Mouse (Mus musculus): ENCODE measurements around the gene Slc25a40. TPM values are rescaled to one million over a fixed set of nuclear protein-coding genes. Genes with fewer than 3 reads are reported as not detected.

The Slc25a40 gene
- total RNA-seq, 2 experiments from 2014 or later: 12.8 to 13.4 TPM

DNA sequence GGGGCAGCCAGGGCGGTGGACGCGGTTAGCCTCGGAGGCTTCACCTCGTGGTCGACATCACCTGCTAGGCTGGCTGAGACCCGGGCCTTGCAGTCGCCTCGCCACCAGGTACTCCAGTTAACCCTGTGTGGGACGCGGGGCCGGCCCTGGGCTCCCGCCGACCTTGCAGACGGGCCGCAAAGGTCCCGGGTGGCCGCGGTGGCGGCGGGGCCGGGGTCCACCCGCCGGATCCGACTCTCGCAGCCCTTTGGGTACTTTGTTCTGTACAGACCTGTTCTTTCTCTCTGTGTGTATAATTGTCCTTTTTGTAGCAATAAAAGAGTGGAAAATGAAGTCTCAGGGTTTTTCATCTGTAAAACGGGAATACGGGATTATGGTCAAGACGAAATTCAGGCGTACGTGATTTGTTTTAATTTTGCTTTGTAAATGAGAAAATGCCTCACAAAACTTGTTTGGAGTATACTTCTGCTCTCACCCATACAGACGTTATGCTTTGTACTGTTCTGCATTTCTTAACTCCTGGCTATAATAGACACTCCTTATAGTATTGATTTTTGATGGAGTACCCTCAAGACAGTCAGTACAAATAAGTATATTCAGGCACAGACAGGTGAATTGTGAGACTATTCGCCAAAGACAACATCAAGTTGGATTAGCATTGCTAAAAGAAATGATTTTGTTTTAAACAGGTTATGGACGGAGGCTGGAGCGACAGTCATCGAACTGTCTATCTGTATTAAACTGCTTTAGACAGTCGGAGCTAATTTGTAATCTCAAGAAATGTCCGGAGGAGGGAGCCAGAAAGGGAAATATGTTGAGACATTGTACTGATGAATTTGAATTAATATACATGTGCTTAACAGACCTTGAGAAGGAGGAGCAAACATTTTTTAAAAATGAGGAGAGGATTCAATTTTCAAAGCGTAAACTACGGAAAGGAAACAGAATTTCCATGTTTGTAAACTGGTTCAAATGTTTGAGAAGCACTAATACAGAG lies 580 bp downstream of the Slc25a40 start:
- peak overlapping the region; percentile 37; the same call in 1 of the 2 replicates for H3K27ac ChIP-seq
- intact Hi-C loops (cut with DNase I): loop anchor here (5.0 to 10.0 kb wide), 3 partner anchors 192 to 739 kb away; partner anchors contain the start of gene Dmtf1
- H3K4me3 ChIP-seq: peak overlapping the region; percentile 98
- DNase-seq (ENCODE audit: extremely low spot score in 1 of 2, low spot score in 2 of 2): no peak
- TF ChIP-seq CTCF (IDR thresholded peaks at IDR 0.05): peak; percentile 2

- no peak for TF ChIP-seq CTCF (IDR thresholded peaks at IDR 0.05)
- H3K27ac ChIP-seq: no peak overlapping the region
- intact Hi-C loops (cut with DNase I): loop anchor here (5.0 to 10.0 kb wide), 3 partner anchors 191 to 738 kb away; partner anchors contain the start of gene Dmtf1
- DNase-seq (ENCODE audit: extremely low spot score in 1 of 2, low spot score in 2 of 2): no peak
- no peak overlapping the region for H3K4me3 ChIP-seq
Observed at GRCm38 (mm10) chr5:8424116-8424515, 1.5 kb downstream of the Slc25a40 start.

DNA sequence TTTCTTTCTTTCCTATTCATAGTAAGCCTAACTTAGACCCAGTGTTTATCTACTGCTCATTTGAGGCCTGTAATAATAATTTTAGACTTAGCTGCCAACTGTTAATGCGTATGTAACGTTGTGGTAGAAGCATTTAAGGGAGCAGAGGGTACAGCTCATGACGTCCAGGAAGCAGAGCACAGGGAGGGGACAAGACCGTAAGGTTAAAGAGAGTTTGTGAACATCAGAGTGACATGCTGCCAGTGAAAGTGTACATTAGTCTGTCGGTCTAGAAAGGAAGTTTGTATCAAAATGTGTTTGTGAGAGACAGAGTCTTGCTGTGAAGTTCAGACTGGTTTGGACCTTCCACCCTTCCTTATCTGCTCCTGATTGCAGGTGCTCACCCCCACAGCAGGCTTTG lies 3.2 kb downstream of the Slc25a40 start:
- intact Hi-C loops (cut with DNase I): loop anchor here (10.0 kb wide), 2 partner anchors 189 to 261 kb away; no protein-coding TSS in a partner anchor
- TF ChIP-seq CTCF (IDR thresholded peaks at IDR 0.05): no peak
- DNase-seq (ENCODE audit: extremely low spot score in 1 of 2, low spot score in 2 of 2): no peak
- Histone ChIP-seq H3K4me3 (no peak overlapping the region), H3K27ac (no peak overlapping the region)

- no peak for DNase-seq (ENCODE audit: extremely low spot score in 1 of 2, low spot score in 2 of 2)
- no peak for TF ChIP-seq CTCF (IDR thresholded peaks at IDR 0.05)
- intact Hi-C loops (cut with DNase I): no loop called here
- Histone ChIP-seq H3K27ac (no peak overlapping the region), H3K4me3 (no peak overlapping the region)
Observed at GRCm38 (mm10) chr5:8437481-8438156, 15.0 kb downstream of the Slc25a40 start.

DNA sequence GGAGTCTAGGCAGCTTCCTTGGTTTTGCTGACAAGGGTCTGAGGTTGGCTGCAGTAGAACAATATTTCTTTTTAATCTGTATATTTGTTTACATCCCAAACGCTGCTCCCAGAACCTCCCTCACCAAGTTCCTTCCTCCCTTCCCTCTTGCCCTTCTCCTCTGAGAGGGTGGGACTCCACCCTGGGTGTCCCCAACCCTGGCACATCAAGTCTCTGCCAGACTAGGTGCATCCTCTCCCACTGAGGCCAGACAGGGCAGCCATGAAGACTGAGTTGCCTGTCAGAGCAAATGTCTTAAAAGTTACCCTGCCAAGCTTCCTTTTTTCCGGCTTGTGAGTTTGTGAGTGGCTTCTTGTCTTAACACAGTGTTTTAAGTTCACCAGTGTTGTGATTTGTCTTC lies 16.4 kb downstream of the Slc25a40 start:
- intact Hi-C loops (cut with DNase I): no loop called here
- Histone ChIP-seq H3K4me3 (no peak overlapping the region), H3K27ac (no peak overlapping the region)
- DNase-seq (ENCODE audit: extremely low spot score in 1 of 2, low spot score in 2 of 2): no peak
- TF ChIP-seq CTCF (IDR thresholded peaks at IDR 0.05): no peak

GRCm38 (mm10) chr5:8455565-8455964 lies 32.9 kb downstream of the Slc25a40 start:
- TF ChIP-seq CTCF (IDR thresholded peaks at IDR 0.05): no peak
- intact Hi-C loops (cut with DNase I): no loop called here
- DNase-seq (ENCODE audit: extremely low spot score in 1 of 2, low spot score in 2 of 2): no peak
- H3K27ac ChIP-seq: no peak overlapping the region
- H3K4me3 ChIP-seq: no peak overlapping the region

DNA sequence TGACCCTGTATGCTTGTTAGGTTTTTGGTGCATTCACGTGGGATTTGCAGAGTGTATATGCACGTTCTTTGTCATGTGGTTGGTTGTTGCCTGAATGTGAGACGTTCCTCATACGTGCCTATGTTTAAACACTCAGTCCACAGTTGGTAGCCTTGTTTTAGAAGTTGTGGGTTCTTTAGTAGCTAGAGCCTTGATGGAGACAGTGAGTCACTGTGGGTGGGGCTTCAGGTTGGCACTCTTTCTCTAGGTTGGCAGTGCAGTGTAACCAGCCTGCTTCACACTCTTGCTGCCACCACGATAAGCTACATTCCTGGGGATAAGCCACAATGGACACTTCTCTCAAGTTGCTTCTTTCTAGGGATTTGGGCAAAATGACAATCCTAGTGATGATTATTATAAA lies 33.9 kb downstream of the Slc25a40 start:
- no peak for DNase-seq (ENCODE audit: extremely low spot score in 1 of 2, low spot score in 2 of 2)
- no peak overlapping the region for H3K4me3 ChIP-seq
- intact Hi-C loops (cut with DNase I): no loop called here
- no peak overlapping the region for H3K27ac ChIP-seq
- TF ChIP-seq CTCF (IDR thresholded peaks at IDR 0.05): no peak

DNA sequence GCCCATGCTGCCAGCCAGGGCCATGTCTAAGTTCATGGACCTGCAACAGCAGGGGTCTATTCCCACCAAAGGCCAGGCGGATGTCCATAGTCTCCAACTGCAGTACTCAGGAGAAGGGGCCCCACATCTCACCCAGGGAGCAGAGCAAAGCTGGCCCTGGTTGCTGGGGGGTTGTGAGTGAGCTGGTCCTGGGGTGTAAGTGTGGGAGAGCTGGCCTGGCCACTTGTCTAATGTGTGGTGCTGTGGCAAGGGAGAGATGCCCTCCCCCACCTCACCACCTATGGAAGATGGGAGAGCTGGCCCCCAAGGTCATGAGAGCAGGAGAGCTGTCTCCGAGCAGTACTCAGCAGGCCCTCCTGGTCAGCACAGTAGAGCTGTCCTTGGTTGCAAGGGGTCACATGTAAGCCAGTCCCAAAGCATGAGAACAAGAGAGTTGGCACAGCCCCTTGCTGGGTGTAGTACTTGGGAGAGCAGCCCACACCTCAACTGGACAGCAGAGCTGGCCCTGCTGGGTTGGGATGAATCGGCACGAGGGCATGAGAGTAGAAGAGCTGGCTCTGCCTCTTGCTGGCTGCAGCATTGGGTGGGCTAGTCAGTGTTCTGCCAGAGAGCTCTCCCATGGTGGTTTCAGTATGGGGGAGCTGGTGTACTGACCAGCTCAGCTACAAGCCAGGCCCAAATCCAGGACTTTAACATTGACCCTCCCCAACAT lies 65.5 kb downstream of the Slc25a40 start:
- DNase-seq (ENCODE audit: extremely low spot score in 1 of 2, low spot score in 2 of 2): no peak
- no peak for TF ChIP-seq CTCF (IDR thresholded peaks at IDR 0.05)
- intact Hi-C loops (cut with DNase I): loop anchor here (2.0 to 10.0 kb wide), 2 partner anchors 357 to 557 kb away; no protein-coding TSS in a partner anchor
- no peak overlapping the region for H3K4me3 ChIP-seq
- no peak overlapping the region for H3K27ac ChIP-seq

DNA sequence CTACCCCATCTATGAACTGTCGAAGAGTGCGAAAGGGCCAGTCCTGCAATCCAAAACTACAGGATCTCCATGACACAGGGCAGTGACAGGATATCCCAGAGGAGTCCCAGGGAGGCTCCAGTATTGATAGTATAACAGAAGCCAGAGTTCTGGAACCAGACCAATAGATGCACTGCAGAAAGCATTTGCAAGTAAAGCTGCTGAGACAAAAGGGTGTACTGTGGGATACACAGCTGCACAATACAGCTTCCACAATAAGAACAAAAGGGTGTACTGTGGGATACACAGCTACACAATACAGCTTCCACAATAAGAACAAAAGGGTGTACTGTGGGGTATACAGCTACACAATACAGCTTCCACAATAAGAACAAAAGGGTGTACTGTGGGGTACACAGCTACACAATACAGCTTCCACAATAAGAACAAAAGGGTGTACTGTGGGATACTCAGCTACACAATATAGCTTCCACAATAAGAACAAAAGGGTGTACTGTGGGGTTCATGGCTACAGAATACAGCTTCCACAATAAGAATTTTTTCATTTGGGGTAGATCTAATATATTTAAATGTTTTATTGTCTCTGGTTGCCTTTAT lies 66.1 kb downstream of the Slc25a40 start:
- Histone ChIP-seq H3K4me3 (no peak overlapping the region), H3K27ac (no peak overlapping the region)
- DNase-seq (ENCODE audit: extremely low spot score in 1 of 2, low spot score in 2 of 2): no peak
- intact Hi-C loops (cut with DNase I): loop anchor here (2.0 to 10.0 kb wide), 2 partner anchors 356 to 556 kb away; no protein-coding TSS in a partner anchor
- TF ChIP-seq CTCF (IDR thresholded peaks at IDR 0.05): no peak

GRCm38 (mm10) chr5:8489471-8490110 lies 66.9 kb downstream of the Slc25a40 start:
- DNase-seq (ENCODE audit: extremely low spot score in 1 of 2, low spot score in 2 of 2): no peak

More at GRCm38 (mm10) chr5:8489471-8490110, 66.9 kb downstream of the Slc25a40 start:
- TF ChIP-seq CTCF (IDR thresholded peaks at IDR 0.05): peak; percentile 52
- intact Hi-C loops (cut with DNase I): loop anchor here (2.0 to 10.0 kb wide), 2 partner anchors 355 to 555 kb away; no protein-coding TSS in a partner anchor
- Histone ChIP-seq H3K4me3 (no peak overlapping the region), H3K27ac (no peak overlapping the region)
